ENCODE assay signal across 9 mouse cellular contexts in genomic region chr4:82916003-82916677, GRCm38 (mm10). TPM values are rescaled to one million over a fixed set of nuclear protein-coding genes. Genes with fewer than 3 reads are reported as not detected.
A peak's percentile ranks its signal among the peaks of the same experiment; 100 is the strongest.
DNase-seq lines count a peak whose midpoint lies in the region; ATAC-seq and TF ChIP-seq lines count a peak whose summit lies in the region.
"Had no signal": no experiment of that assay in that cellular context is flagged by ENCODE, and none has a peak within 500 bp of the region (broad histone marks: within the 10 kb centered on the region; RNA-seq: fewer than 3 reads in every experiment).

No protein-coding gene starts in this region.

- no peak overlapping the region for H3K4me2 ChIP-seq in intestine, embryonic 16.5 days (ENCODE audit: low read depth, low read length)
- H3K4me2 ChIP-seq in intestine, postnatal 0 days (replicated peaks; ENCODE audit: low read depth), result no peak overlapping the region
- H3K4me2 ChIP-seq in limb, embryonic 14.5 days (replicated peaks; ENCODE audit: low read depth, low read length, severe bottlenecking), result 0 out of 2 replicates have a peak overlapping the region, but pooled peaks have one; percentile 7
- H3K4me2 ChIP-seq in liver, embryonic 11.5 days, result no peak overlapping the region

- H3K4me3 ChIP-seq in intestine, embryonic 16.5 days (ENCODE audit: low read length), result no peak overlapping the region
- no peak overlapping the region for H3K4me3 ChIP-seq in intestine, postnatal 0 days (ENCODE audit: low read depth, low read length)
- H3K4me3 ChIP-seq in limb, embryonic 14.5 days (replicated peaks; ENCODE audit: low read length), result no peak overlapping the region
- H3K4me3 ChIP-seq in liver, embryonic 11.5 days (ENCODE audit: low read depth, low read length), result no peak overlapping the region

- no peak for TF ChIP-seq CTCF in intestine, postnatal 0 days (IDR thresholded peaks at IDR 0.05; ENCODE audit: low read depth)

- no peaks in the 10 kb centered on the region for H3K36me3 ChIP-seq in intestine, embryonic 16.5 days (ENCODE audit: control insufficient read depth, insufficient read depth, low read length)
- H3K36me3 ChIP-seq in intestine, postnatal 0 days (ENCODE audit: control insufficient read depth, insufficient read depth), result no peaks in the 10 kb centered on the region
- no peaks in the 10 kb centered on the region for H3K36me3 ChIP-seq in limb, embryonic 14.5 days (ENCODE audit: control insufficient read depth, insufficient read depth, low read length)
- no peaks in the 10 kb centered on the region for H3K36me3 ChIP-seq in liver, embryonic 11.5 days (ENCODE audit: control insufficient read depth, insufficient read depth, low read length)
- H3K36me3 ChIP-seq: G1E had no signal

- H3K4me1 ChIP-seq in intestine, embryonic 16.5 days (ENCODE audit: control insufficient read depth, insufficient read depth, low read length), result peaks cover 10% of the 10 kb centered on the region; the same call in 1 of the 2 replicates
- peaks cover 3% of the 10 kb centered on the region; the same call in 1 of the 2 replicates for H3K4me1 ChIP-seq in intestine, postnatal 0 days (replicated peaks; ENCODE audit: control insufficient read depth, insufficient read depth, low read length)
- H3K4me1 ChIP-seq in limb, embryonic 14.5 days (ENCODE audit: control insufficient read depth, insufficient read depth, low read length), result peaks cover 20% of the 10 kb centered on the region
- no peaks in the 10 kb centered on the region for H3K4me1 ChIP-seq in liver, embryonic 11.5 days (replicated peaks; ENCODE audit: control insufficient read depth, insufficient read depth, low read length)

- H3K9me3 ChIP-seq in intestine, embryonic 16.5 days (ENCODE audit: control insufficient read depth, low read length), result no peaks in the 10 kb centered on the region
- H3K9me3 ChIP-seq in intestine, postnatal 0 days (ENCODE audit: control insufficient read depth), result no peaks in the 10 kb centered on the region
- no peaks in the 10 kb centered on the region for H3K9me3 ChIP-seq in limb, embryonic 14.5 days (ENCODE audit: control insufficient read depth, low read length)
- H3K9me3 ChIP-seq in liver, embryonic 11.5 days (ENCODE audit: control insufficient read depth, low read length), result no peaks in the 10 kb centered on the region

- H3K9ac ChIP-seq in intestine, embryonic 16.5 days (ENCODE audit: low read depth, low read length), result no peak overlapping the region
- no peak overlapping the region for H3K9ac ChIP-seq in intestine, postnatal 0 days (ENCODE audit: low read depth, low read length)
- H3K9ac ChIP-seq in limb, embryonic 14.5 days (ENCODE audit: low read depth, low read length, severe bottlenecking), result no peak overlapping the region
- H3K9ac ChIP-seq in liver, embryonic 11.5 days (ENCODE audit: low read depth, low read length), result no peak overlapping the region

- ATAC-seq in intestine, embryonic 16.5 days, result no peak
- ATAC-seq in intestine, postnatal 0 days, result no peak
- ATAC-seq in limb, embryonic 14.5 days (ENCODE audit: low FRiP score, low read depth), result no peak
- no peak for ATAC-seq in liver, embryonic 11.5 days (replicated peaks; ENCODE audit: low FRiP score)

- peak overlapping the region; percentile 7; the same call in 1 of the 2 replicates for H3K27ac ChIP-seq in intestine, embryonic 16.5 days (ENCODE audit: low read length)
- no peak overlapping the region for H3K27ac ChIP-seq in intestine, postnatal 0 days (ENCODE audit: low read depth, low read length)
- peak overlapping the region; percentile 15; the same call in 1 of the 2 replicates for H3K27ac ChIP-seq in limb, embryonic 14.5 days (replicated peaks; ENCODE audit: low read depth, low read length)
- no peak overlapping the region for H3K27ac ChIP-seq in liver, embryonic 11.5 days (ENCODE audit: low read depth, low read length)

- DNase-seq in embryo, embryonic 10.5 days (ENCODE audit: low spot score), result peak; percentile 35
- DNase-seq in heart, adult 9 months (ENCODE audit: low spot score in 2 of 2), result peak; percentile 6 to 24
- no peak for DNase-seq in limb, embryonic 14.5 days (ENCODE audit: low spot score)
- DNase-seq in spleen, postnatal 10 days (ENCODE audit: low spot score in 2 of 2), result no peak
- DNase-seq in liver, embryonic 11.5 days (ENCODE audit: low spot score), result no peak
- DNase-seq in spleen, postnatal 14 days (ENCODE audit: low spot score in 2 of 2), result no peak

- no peaks in the 10 kb centered on the region for H3K27me3 ChIP-seq in intestine, embryonic 16.5 days (replicated peaks; ENCODE audit: control insufficient read depth, insufficient read depth, low read length)
- H3K27me3 ChIP-seq in intestine, postnatal 0 days (replicated peaks; ENCODE audit: control insufficient read depth, insufficient read depth, low read length), result no peaks in the 10 kb centered on the region
- no peaks in the 10 kb centered on the region for H3K27me3 ChIP-seq in limb, embryonic 14.5 days (ENCODE audit: control insufficient read depth, insufficient read depth, low read length)
- no peaks in the 10 kb centered on the region for H3K27me3 ChIP-seq in liver, embryonic 11.5 days (replicated peaks; ENCODE audit: control insufficient read depth, insufficient read depth, low read length)

- TF ChIP-seq POLR2A in limb, embryonic 14.5 days (IDR thresholded peaks at IDR 0.05; ENCODE audit: borderline replicate concordance, extremely low read depth, insufficient read depth, insufficient read length), result no peak

- 54% methylated on average over 14 of the region's 14 CpGs for WGBS in intestine, embryonic 16.5 days
- WGBS in intestine, postnatal 0 days, result 68% methylated on average over 14 of the region's 14 CpGs
- 37% methylated on average over 14 of the region's 14 CpGs for WGBS in limb, embryonic 14.5 days
- 62% methylated on average over 14 of the region's 14 CpGs for WGBS in liver, embryonic 11.5 days

RNA-seq across cellular contexts. Expression of gene Cer1, which starts 31.2 kb away (rescaled TPM):
- polyA plus RNA-seq in intestine, embryonic 16.5 days (2015; fragmentation: Nextera tagmentation; extraction: Ambion mirVana), result 0.07 TPM in 1 of 2 replicates, not detected in the other
- polyA plus RNA-seq in intestine, postnatal 0 days (2015; fragmentation: Nextera tagmentation; extraction: Ambion mirVana), result not detected in 2 replicates
- polyA plus RNA-seq in limb, embryonic 14.5 days (2012; rRNA removed), result 0.69 and 0.70 TPM in 2 replicates
- 0.55 and 0.80 TPM in 2 replicates for polyA plus RNA-seq in limb, embryonic 14.5 days (2014; fragmentation: Nextera tagmentation; extraction: Ambion mirVana)
- not detected in 2 replicates for polyA plus RNA-seq in liver, embryonic 11.5 days (2014; fragmentation: Nextera tagmentation; extraction: Ambion mirVana)
- polyA plus RNA-seq: G1E had no signal

RNA-seq across cellular contexts. Expression of gene Zdhhc21, which starts 56.4 kb away (rescaled TPM):
- 15.7 and 15.9 TPM in 2 replicates for polyA plus RNA-seq in intestine, embryonic 16.5 days (2015; fragmentation: Nextera tagmentation; extraction: Ambion mirVana)
- 8.1 and 8.2 TPM in 2 replicates for polyA plus RNA-seq in intestine, postnatal 0 days (2015; fragmentation: Nextera tagmentation; extraction: Ambion mirVana)
- polyA plus RNA-seq in limb, embryonic 14.5 days (2012; rRNA removed), result 11.1 and 11.2 TPM in 2 replicates
- 12.5 and 15.7 TPM in 2 replicates for polyA plus RNA-seq in limb, embryonic 14.5 days (2014; fragmentation: Nextera tagmentation; extraction: Ambion mirVana)
- 10.9 and 11.0 TPM in 2 replicates for polyA plus RNA-seq in liver, embryonic 11.5 days (2014; fragmentation: Nextera tagmentation; extraction: Ambion mirVana)

Comparison
In these comparisons a context has a peak if more than half of its experiments do, and no peak if none do; other contexts are left out.
1. H3K27ac ChIP-seq: peak in intestine, embryonic 16.5 days (single experiment) and limb, embryonic 14.5 days (single experiment); none in intestine, postnatal 0 days (single experiment) and liver, embryonic 11.5 days (single experiment).
2. DNase-seq: peak in embryo, embryonic 10.5 days (single experiment) and heart, adult 9 months (2 of 2); none in limb, embryonic 14.5 days (single experiment), spleen, postnatal 10 days (0 of 2), liver, embryonic 11.5 days (single experiment) and spleen, postnatal 14 days (0 of 2).